Mouse (Mus musculus) cerebellum, adult 9-11 months (tissue): ENCODE results near the gene Spag16.

Source experiments
- DNase-seq: peaks from one replicate; pipeline ENCODE4 v3.0.0; 2022

The Spag16 gene

DNA sequence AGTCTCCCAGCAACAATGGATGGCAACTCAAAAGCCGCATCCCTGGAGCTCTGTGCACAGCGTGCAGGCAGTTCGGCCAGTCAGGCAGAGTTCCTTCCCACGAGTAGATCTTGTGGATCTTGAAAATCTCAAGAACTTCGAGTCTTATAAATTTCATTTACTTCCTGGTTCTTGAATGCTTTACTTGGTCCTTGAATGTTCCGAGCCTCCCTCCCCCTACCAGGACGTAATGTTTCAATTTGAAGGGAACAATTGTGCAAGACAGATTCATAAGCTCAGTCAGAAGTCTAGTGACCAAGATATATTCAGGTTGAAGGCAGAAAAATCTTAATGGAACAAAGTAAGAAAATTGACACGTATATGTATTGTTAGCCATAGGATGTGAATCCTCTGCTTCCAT, 277.9 kb downstream of the Spag16 start:
- DNase-seq, result no peak

DNA sequence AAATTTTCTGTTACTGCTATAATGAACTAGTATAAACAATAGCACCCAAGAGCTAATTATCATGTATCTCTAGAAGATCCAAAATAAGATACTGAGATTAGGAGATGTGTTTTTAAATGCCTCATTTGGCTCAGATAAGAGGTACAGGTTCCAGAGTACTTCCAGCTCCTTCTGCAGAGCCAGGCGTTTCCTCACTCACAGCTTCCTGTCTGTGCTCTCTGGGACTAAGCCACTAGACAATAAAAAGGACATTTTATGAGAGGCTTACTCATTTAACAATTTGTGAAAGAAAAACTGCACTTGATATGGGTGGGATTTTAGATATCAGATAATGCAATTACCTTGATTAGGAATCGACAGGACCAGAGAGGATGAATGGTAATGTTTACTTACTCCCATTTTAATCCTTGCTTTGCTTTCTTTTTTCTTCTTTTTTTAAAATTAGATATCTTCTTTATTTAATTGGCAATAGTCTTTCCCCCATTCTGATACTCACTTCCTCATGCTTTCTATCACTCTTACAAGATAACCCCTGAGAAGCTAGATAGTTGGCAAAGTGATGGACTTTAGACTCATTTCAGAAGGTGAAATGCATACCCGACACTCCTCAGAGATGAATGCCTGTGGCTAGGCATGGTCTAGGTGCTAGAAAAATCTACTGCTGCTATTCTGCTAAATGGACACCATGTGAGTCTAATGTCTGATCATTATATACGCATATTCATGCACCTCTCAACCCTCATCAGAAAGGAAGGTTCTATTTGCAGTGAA, 289.6 kb downstream of the Spag16 start:
- no peak for DNase-seq

DNA sequence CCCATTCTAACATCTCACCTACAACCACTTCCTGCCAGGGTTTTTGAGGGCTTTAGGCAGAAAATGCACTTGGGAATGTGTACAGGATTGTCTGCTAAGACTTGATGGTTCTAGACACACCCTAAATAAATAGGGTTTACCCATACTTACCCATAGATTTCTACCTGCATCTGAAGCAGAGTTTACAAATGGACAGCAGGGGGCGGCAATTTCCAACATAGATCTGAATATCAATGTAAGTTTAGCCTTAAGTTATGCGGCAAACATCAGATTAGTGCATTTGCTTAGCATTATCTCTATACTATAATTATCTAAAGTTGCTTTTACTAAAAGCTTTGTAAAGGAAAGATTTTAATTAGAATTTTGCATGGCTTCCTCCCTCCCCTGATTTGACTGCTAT, 301.3 kb downstream of the Spag16 start:
- no peak for DNase-seq

DNA sequence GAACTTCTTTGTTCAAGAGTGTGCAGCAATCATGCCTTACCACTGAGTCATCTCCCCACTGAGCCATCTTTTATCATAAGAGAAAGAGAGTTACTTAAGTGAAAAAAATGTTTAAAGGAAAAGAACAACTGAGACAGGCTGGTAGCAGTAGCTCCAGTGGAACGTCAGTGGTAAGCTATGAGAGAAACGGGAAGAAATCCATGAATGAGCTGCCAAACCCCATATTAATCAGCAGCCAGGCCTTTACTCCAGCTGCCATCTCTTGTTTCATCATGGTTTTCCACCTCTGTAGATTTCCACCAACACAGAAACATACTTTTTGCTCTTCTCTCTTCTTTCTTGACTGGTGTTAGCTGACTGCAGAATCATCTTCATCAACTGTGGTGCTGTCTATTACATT, 308.8 kb downstream of the Spag16 start:
- no peak for DNase-seq

DNA sequence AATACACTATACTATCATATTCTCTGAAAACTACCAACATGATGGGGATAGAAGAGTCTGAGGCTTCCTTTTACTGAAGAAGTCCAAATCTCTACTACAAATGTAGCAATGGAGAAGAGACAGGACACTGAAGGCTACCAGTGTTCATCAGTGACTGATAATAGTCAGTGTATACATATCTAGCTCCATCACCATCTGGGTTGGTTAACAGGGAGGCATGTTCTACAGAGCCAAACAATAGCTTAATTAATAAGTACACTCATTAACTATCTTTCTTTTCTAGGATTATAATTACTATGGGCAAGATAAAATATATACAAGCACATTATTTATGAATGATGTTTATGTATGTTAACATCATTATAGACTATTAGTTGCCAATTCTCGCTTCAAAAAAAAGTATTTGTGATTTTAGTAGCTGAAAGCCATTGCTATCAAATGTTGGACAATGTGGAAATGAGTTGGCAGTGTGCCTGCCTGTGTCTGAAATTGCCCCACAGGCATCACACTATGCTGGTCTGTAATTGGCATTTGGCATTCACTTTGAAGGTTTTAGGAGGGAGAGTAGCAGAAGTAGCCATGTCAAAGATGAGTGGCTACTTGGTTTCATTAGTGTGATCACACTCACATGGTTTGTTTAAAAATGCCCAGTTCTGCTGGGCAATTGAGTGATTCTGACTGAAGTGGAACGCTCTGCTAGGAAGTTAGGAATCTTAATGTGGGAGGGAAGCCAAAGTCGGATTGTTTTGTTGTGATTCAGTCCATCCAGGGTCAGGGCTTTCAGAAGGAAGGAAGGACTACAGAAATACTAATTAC, 338.8 kb downstream of the Spag16 start:
- no peak for DNase-seq

DNA sequence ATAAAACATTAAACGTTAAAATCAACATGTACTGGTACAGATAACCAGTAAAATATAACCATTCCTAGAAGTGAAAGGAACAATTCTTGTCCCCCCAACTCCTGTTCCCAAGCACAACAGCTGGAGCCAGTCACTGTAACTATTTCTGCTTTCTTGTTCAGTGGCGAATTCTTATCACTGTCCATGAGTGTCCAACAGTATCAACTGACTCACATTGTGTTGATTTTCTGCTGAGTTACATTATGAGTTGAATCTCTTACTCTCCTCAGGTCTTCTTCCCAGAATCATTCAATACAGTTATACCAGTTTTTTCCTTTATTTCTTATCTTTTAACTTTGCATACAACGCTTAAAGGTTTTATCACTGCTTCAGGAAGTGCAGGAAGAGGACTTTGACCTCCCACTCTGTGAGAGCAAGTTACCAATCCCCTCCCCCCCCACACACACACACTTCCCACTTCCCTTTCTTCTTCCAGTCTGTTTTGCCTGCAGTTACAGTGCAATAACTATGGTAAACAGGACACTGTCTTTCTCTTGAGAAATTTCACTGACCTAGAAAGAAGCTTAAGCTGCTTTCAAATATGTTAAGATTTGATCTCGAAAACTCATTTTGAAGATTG, 353.5 kb downstream of the Spag16 start:
- DNase-seq, result no peak

DNA sequence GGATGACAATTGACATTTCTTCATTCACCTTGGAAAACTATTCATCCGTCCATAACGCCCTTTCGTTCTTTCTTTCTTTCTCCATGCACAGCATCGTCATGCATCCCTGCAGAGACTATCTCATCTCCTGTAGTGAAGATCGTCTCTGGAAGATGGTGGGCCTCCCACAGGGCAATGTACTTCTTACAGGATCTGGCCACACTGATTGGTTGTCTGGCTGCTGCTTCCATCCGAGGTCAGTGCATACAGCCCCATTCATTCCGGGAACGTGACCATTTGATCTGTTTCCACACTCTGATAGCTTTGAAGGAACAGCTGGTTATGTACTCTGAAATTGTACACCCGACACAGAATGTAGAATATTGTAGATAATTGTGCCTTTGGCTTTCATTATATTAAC, 438.0 kb downstream of the Spag16 start:
- no peak for DNase-seq

DNA sequence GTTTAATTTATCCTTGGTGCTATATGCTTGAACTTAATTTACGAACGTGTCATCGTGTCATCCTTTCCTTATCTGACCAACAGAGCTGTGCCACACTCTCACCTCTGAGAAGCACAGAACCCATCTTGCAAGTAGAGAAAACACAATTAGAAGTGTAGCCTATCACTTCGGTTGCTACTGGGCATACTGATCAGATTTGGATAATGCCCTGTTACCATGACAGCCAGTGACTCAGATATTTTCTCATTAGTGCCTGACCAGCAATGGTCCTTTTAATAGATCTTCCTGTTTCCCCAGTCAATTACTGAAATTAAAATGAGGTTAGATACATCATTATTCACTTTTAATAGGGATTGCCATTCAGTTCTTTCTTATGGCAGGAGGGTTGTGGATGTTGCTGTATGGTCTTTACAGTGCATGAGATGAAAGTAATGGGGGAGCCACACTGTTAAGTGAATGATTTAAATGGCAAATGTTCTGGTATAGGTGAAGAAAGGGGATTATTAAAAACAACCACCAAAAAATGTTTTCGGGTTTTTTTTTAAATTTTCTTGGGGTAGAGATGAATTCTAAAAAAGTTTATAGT, 439.2 kb downstream of the Spag16 start:
- DNase-seq, result no peak

DNA sequence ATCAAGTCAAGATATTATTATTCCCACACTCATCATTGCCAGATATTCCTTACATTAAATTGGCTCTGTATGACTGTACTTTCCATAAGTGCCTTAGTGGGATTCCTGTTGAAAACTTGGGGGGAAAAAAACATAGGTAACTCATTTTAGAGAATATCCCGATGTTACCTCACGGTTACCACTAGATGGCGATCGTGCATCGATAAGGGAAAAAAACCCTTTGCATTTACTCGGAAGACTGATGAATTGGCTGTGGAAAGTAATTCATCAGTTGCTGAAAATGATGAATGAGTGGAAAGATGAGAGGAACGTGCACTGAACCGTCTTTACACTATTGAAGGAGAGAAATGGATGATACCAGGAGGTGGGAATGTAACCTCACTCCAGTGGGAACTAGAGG, 443.4 kb downstream of the Spag16 start:
- no peak for DNase-seq

DNA sequence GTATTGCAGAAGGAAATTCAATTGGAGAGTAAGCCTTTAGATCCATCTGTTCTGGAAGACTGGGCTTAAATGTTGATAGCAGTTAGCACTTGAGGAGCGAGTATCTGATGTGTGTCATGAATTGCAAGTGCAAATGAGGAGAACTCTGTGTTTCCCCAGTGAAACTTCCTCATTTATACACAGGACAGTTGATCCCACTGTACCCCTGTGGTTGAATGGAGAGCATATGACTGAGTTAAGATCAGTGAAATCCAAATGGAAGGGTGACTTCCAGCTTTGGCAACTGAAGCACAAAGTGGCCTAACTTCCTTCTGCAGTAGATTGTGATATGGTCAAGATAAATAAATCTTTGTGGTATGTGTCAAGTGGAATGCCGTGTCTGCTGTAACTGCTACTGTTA, 446.0 kb downstream of the Spag16 start:
- DNase-seq, result no peak

DNA sequence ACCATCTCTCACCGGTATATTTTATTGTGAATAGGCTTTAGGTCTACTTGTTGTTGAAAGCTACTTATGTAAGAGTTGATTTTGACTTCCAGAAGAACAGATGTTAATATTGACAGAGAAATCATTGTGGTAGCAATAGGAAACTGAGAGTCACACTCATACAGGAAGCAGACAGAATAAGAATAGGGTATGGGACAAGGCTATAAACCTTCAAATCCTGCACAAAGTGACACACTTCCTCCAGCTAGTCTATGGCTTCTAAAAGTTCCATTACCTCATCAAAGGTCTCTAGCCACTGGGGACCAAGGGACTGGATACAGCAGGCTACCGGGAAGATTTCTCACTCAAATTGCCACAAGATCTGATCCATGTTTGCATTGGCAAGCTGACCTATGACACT, 452.5 kb downstream of the Spag16 start:
- DNase-seq, result no peak

DNA sequence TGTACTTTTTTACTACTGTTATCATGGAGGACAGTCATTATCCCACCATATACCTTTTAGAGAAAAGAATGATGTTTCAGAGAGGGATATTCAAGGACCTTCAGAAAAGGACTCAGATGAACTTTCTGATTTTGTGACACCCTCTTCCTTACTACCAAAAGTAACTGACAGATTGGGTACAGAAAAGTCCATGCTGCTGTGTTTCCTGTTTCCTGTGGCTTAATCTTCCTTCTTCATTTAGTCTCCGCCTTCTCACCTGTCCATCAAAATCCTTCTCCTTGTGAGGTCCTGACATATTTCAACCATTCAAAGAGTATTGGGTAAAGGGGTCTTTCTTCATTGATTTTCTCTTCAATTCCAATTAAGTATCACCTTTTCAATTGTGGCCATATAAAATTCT, 456.6 kb downstream of the Spag16 start:
- DNase-seq, result no peak

DNA sequence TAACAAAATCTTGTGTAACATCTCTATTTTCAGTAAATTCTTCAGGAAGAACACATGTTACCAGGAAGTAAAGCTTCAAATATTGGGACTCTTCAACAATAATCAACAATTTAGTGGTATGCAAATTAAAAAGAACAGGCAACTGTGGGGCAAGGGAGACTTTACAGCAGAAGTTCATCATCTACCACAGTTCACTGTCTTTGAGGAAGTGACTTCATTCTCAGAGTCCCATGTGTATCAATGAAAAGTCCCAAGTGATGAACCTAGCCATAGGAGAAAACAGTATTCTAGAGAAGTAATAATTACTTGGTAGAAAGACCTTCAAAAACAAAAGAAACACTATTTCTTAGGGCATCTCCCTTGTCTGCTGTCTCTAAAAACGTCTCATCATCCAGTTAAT, 457.4 kb downstream of the Spag16 start:
- no peak for DNase-seq

DNA sequence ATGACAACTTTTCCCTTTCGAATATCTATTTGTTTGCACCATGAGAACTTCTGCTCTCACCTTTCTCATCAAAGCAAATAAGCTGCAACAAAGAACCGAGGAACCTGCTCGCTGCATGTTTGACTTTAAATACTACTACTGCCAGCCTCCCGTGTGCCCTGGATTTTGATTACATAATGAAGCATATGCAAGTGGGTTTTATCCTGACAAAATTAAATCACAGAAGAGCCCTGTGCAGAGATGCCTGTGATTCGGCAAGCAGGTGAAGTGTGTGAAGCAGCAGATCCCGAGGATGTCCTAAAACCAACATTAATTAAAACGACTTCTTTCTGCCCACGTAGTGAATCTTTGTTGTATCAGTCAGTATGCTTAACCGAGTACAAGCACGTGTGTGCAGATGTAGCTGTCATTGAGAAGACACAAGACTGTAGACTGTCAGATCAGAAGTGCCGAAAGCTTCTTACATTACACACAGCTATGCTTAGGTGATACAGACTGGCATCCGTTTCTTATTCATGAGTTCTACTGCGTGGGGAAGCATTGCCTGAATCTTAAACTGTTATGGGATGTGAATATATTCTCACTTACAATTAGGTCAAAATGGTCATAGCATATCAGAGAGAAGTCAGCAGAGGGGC, 489.5 kb downstream of the Spag16 start:
- DNase-seq, result no peak

DNA sequence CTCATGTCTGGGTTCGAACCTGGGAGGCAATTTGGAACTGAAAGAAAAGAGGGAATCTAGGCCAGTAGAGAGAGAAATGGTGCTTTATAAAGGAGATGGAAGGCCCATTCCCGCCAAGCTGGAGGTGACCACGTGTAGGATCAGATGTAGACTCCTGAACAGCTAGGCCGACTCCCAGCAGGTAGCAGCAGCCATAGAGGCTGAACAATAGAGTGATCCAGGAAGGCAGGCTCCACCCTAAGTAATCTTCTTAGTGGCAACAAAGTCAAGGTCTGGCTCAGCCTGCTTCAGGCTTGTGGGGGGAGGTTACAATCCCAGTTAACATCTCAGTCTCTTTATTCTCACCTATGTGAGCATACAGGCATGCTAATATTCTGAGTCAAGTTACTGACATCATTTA, 494.2 kb downstream of the Spag16 start:
- no peak for DNase-seq

DNA sequence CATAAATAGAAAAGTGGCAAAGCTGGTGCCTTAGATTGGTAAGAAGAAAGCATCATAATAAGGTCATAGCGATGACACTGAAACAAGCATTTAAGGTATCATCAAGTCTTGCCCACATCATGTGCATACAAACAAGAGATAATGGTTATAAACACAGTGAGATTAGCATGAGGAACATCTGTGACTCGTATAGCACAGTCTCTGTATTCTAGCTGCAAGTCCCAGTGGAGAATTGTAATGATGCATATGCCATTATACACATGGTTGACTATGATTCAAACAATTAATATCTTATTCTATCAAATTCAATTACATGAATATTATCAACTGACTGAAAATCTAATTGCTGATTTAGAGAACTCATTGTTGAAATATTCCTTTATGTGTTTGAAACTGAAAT, 519.4 kb downstream of the Spag16 start:
- no peak for DNase-seq

DNA sequence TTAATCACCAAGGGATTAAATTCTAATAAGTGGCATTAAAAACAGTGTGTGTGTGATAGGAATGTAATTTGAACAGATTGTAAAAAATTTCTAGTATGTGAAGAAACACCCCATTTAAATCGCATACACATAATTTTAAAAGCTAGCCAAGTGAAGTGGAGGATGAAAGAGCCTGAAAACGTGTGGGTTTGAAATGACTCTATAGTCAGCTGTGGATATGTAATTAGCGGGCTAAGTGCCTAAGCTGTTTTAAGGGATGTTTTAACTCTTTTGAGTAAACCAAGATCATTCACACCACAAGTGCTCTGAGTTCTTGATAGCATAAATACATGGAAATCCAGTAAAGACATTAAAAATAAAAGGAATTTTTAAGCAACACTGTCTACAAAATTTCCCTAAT, 524.6 kb downstream of the Spag16 start:
- DNase-seq, result no peak

DNA sequence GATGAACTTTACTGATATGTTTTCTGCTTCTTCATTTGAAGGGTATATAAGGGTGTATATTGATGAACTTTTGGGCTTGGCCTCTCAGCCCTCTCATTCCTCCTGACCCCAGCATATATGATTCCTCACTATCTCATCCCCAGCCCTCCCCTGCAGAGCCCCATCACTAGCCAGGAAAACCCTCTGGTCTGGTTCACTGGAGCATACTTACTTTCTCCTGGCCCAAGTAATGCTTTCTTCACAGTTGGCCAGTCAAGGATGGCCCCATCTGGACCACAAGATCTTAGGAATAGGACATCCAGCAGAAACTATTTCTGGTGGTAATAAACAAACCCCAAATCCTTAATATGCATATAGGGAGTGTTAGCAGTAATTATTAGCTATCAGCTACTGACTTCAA, 527.2 kb downstream of the Spag16 start:
- DNase-seq, result no peak

DNA sequence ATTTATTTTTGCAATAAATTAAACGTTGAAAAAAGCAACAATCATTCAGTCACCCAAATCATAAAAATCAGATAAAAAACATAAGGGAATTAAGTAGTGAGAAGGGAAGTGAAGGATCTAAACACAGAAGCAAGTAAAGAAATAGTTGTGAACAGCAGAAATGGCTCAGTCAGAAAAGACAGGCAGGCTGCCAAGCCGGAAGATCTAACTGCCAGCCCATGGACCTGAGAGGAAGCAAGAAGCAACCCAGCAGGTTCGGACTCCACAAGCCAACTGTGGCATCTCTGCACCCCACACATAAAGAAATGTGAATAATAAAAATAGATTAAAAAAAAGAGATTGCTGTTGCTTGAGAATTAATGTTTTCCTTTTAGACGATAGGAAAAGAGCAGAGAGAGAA, 545.0 kb downstream of the Spag16 start:
- no peak for DNase-seq

DNA sequence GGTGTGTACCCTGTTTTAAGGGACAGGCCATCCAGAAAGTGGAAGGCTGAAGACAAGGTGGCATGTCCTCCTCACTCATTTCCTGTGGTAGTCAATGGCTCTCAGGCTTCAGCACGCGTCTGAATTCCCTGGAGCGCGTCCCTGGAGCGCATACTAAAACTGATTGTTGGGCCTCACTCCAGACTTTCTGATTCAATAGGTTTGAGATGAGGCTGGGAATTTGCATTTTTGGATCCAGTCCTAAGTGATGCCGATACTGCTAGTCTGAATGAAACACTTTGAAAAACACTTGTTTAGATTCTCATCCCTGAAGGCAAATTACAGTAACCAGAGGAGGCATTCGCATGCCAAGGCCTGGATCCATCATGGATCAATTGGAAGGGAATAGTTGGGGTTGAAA, 553.3 kb downstream of the Spag16 start:
- no peak for DNase-seq

DNA sequence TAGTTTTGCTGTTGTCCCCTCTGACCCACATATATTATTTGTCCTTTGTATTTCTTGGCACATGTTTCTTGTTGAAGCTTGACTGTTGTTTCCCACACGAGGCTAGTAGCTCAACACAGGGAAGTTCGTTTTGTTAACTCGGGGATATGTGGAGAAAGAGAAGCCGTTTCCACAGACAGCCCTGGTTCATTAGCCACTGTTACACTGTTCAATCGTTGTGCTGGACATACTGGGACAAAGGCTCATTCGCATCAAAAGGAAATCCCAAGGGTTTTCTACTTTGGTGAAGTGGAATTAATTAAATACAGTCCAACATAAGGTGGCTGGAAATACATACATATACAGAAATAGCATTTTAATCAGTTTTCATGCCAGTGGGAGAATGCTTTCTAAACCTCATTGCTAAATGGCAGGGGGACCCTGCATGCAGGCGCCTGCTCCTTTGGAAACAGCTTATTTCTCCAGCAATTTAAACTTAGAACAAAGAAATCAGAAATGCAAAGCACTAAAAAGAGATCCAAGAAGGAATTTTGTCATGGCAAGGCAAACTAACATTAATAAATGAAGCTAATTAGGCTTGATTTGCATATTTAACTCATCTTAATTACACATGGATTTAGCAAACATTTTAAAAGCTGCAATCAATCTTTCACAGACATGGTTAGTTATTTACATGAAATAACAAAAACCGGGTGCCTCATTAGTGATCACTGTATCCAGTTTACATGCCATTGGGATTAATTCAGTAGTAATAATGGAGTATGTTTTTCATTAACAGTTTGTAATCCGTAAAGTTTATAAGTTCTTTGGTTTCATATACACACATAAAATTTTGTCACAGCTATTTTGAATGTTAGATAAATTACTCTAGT, 615.7 kb downstream of the Spag16 start:
- no peak for DNase-seq

DNA sequence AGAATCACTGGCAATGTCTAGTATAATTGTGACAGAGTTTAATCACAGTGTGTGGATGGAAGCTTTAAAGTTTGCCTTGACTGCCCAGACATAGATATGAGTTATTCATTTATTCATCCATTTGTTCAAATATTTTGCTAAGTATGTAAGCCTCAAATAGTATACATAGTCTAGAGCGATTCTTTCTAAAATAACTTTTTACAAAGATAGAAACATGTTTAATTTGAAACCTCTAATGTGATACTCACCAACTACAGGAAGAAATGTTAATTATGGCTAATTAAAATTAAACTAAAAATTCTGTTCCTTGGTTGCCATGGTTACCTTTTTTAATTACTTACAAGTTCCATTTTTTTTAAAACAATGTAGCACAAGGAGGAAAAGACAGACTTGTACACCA, 653.1 kb downstream of the Spag16 start:
- DNase-seq, result no peak
